Mouse (Mus musculus) bone marrow, adult 2 months (tissue): ENCODE measurements around the gene Hbp1. TPM values are rescaled to one million over a fixed set of nuclear protein-coding genes. Genes with fewer than 3 reads are reported as not detected.

Experiments
- H3K27ac ChIP-seq: fragments of 200-500 bp; 2 replicates; pipeline ENCODE4 v1.5.1; 2012; ENCODE audit warnings: low read depth, mild to moderate bottlenecking, control low read depth, inconsistent platforms, low read length; ENCODE audit not compliant: control insufficient read depth, poor library complexity, insufficient read depth
- H3K4me1 ChIP-seq: fragments of 200-500 bp; 2 replicates; pipeline ENCODE4 v1.6.1; 2011; ENCODE audit warnings: low read length; ENCODE audit not compliant: control insufficient read depth, insufficient read depth
- H3K4me3 ChIP-seq: fragments of 200-500 bp; replicated peaks from 2 replicates; pipeline ENCODE3; 2011; ENCODE audit warnings: mild to moderate bottlenecking, low read depth, low read length, control low read depth; ENCODE audit not compliant: control insufficient read depth
- CTCF ChIP-seq: fragments of 200-500 bp; IDR thresholded peaks from 2 replicates; pipeline ENCODE4 v1.5.1; 2011; ENCODE audit warnings: low read length, control low read depth; ENCODE audit not compliant: control insufficient read depth, insufficient read depth
- POLR2A ChIP-seq: fragments of 200-500 bp; IDR thresholded peaks from 2 replicates; pipeline ENCODE4 v1.6.1; 2011; ENCODE audit warnings: low read depth, mild to moderate bottlenecking, control low read depth, low read length, borderline replicate concordance; ENCODE audit not compliant: control insufficient read depth
- WGBS: fragments of 180-500 bp; shearing (Covaris S2); methylation state at CpG from one replicate; pipeline ENCODE4 v1.1.7; 2018; 5-methylcytosine and 5-hydroxymethylcytosine counted together
- polyA plus RNA-seq: library from polyadenylated mRNA; stranded (reverse); fragments of >200 nt; gene quantifications from 2 replicates; pipeline ENCODE4 v1.2.4, GENCODE M21; 2011; ENCODE audit warnings: low replicate concordance; ENCODE audit not compliant: missing spikeins, insufficient read depth, insufficient read length

Gene Hbp1
- polyA plus RNA-seq, 1 experiment, result 40.0 TPM

GRCm38 (mm10) chr12:31928498-31928897 lies 21.8 kb downstream of the Hbp1 start:
- no peaks in the 10 kb centered on the region for H3K4me1 ChIP-seq
- no peak overlapping the region for H3K4me3 ChIP-seq
- TF ChIP-seq POLR2A, result no peak
- TF ChIP-seq CTCF, result no peak
- H3K27ac ChIP-seq, result no peak overlapping the region
- 85% methylated on average over 3 of the region's 3 CpGs for WGBS

GRCm38 (mm10) chr12:31926661-31927061 lies 23.7 kb downstream of the Hbp1 start:
- WGBS, result 80% methylated on average over 4 of the region's 4 CpGs
- no peak overlapping the region for H3K27ac ChIP-seq

GRCm38 (mm10) chr12:31925343-31925742 lies 25.0 kb downstream of the Hbp1 start:
- WGBS, result 86% methylated on average over 6 of the region's 6 CpGs
- TF ChIP-seq CTCF (no peak), POLR2A (no peak)
- H3K4me1 ChIP-seq, result no peaks in the 10 kb centered on the region
- no peak overlapping the region for H3K27ac ChIP-seq
- H3K4me3 ChIP-seq, result no peak overlapping the region

More at GRCm38 (mm10) chr12:31926661-31927061, 23.7 kb downstream of the Hbp1 start:
- H3K4me1 ChIP-seq, result no peaks in the 10 kb centered on the region
- peak; percentile 73 for TF ChIP-seq CTCF
- no peak for TF ChIP-seq POLR2A
- H3K4me3 ChIP-seq, result no peak overlapping the region

GRCm38 (mm10) chr12:31924135-31924534 lies 26.2 kb downstream of the Hbp1 start:
- H3K4me3 ChIP-seq, result no peak overlapping the region
- no peaks in the 10 kb centered on the region for H3K4me1 ChIP-seq
- WGBS, result 55% methylated on average over 3 of the region's 3 CpGs
- no peak overlapping the region for H3K27ac ChIP-seq
- TF ChIP-seq POLR2A (no peak), CTCF (no peak)

GRCm38 (mm10) chr12:31920464-31921405 lies 29.6 kb downstream of the Hbp1 start:
- WGBS, result 79% methylated on average over 18 of the region's 18 CpGs
- no peak for TF ChIP-seq CTCF
- TF ChIP-seq POLR2A, result no peak
- Histone ChIP-seq H3K4me3 (no peak overlapping the region), H3K4me1 (no peaks in the 10 kb centered on the region), H3K27ac (no peak overlapping the region; the same call in 1 of the 2 replicates)

- TF ChIP-seq CTCF, result no peak
- no peak for TF ChIP-seq POLR2A
- Histone ChIP-seq H3K4me3 (no peak overlapping the region), H3K27ac (no peak overlapping the region), H3K4me1 (no peaks in the 10 kb centered on the region)
- WGBS, result 41% methylated on average over 5 of the region's 5 CpGs
Observed at GRCm38 (mm10) chr12:31917245-31917644, 33.1 kb downstream of the Hbp1 start.

- WGBS, result 96% methylated on average over 5 of the region's 5 CpGs
- H3K4me3 ChIP-seq, result no peak overlapping the region
Observed at GRCm38 (mm10) chr12:31916691-31917090, 33.6 kb downstream of the Hbp1 start.

GRCm38 (mm10) chr12:31913614-31914013 lies 36.7 kb downstream of the Hbp1 start:
- 78% methylated on average over 4 of the region's 4 CpGs for WGBS
- Histone ChIP-seq H3K4me3 (no peak overlapping the region), H3K4me1 (no peaks in the 10 kb centered on the region), H3K27ac (no peak overlapping the region)
- no peak for TF ChIP-seq POLR2A

More at GRCm38 (mm10) chr12:31916691-31917090, 33.6 kb downstream of the Hbp1 start:
- no peaks in the 10 kb centered on the region for H3K4me1 ChIP-seq
- TF ChIP-seq CTCF (no peak), POLR2A (no peak)
- no peak overlapping the region for H3K27ac ChIP-seq
